Mouse (Mus musculus) ES-Bruce4 (cell line): Measurements from ENCODE around the gene Zfp940.

ENCODE experiments used
- CTCF ChIP-seq: IDR thresholded peaks from one replicate; pipeline ENCODE4 v1.8.1; 2011; ENCODE audit warnings: low read depth, low read length
- EP300 ChIP-seq: IDR thresholded peaks from 2 replicates; pipeline ENCODE4 v1.6.1; 2011; ENCODE audit warnings: low read depth, low read length; ENCODE audit not compliant: insufficient read depth

- TF ChIP-seq CTCF (no peak), EP300 (no peak)
Observed at GRCm38 (mm10) chr7:29807046-29807445, 46.4 kb downstream of the Zfp940 start.
